Mouse (Mus musculus) inflammation-experienced regulatory T-cells, adult 6 months (primary cell): Measurements from ENCODE around the gene B230118H07Rik. TPM values are rescaled to one million over a fixed set of nuclear protein-coding genes. Genes with fewer than 3 reads are reported as not detected.

ENCODE experiments used
- ATAC-seq: one replicate; pipeline ENCODE4 v1.8.0; 2017
- polyA plus RNA-seq, 3 experiments: library from polyadenylated mRNA; unstranded; fragments of 100-300 nt; shearing (Covaris generic); gene quantifications; one replicate each; pipeline ENCODE4 v1.2.1; 2017

Gene B230118H07Rik
- polyA plus RNA-seq, 3 experiments from 2014 or later = 0.59 to 0.79 TPM; not detected in 1

- ATAC-seq = no peak
Observed at GRCm38 (mm10) chr2:101638979-101639839, 10.1 kb downstream of the B230118H07Rik start.

DNA sequence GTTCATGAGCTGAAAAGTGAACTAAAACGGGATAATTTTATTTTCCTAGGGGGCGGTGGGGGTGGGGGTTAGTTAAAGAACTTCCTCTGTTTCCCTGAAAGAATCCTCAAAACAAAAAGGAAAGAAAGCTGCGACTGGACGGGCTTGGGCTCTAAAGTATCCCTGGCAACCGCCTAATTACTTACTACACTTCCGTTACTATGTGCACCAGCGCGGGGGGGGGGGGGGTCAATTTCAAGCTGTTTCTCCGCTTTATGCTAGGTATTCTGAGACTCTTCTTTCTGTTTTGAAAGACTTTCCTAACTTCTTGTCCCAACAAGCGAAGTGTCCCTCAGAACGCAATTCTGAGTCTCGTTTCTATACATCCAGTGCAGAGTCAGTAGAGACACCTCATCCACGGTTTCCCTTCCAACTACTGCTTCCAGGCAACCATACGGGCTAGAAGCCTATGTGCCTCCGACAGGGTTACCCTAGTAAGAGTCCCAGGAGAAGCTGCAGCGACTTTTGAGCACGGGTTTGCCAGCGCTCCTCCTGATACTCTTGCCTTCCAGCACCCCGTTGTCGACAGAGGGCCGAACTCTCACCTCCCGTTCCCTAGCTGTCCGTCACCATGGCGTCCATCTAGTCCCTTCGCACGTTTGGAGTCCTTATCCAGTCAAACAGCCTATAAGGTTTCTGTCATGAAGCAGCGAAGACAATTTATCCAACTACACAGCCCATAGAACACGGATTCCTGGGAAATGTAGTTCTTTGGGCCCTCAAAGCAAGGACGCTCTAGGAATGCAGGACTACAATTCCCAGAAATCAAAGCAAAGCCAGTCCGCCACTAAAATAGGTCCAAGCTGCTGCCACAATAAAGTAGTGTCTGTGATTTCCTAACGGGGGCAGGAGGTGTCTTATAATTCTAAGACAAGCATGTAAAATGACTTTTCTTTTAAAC, 20.8 kb downstream of the B230118H07Rik start:
- peak; percentile 83 for ATAC-seq

DNA sequence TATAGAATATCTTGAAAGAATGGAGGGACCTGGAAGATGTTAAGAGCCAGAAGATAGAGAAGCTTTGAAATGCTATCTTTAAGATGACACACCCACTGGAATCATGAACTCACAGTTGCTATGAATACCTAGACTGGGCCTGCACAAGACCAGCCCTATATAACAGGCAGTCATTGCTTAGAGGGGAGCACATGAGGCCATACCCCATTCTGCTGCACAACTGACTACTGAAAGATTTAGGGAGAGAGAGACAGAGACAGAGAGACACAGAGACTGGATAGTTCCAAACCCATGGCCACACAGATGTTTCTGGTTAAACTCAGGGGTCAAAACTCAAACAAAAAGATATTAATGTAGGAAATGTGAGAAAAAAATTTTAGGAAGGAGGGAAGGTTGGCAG, 22.1 kb downstream of the B230118H07Rik start:
- ATAC-seq = no peak

- ATAC-seq = no peak
Observed at GRCm38 (mm10) chr2:101624526-101624925, 24.8 kb downstream of the B230118H07Rik start, which contains the start of gene Rag2. Rag2 (plus strand) TSS chr2:101624718.

GRCm38 (mm10) chr2:101624011-101624410, 25.3 kb downstream of the B230118H07Rik start:
- no peak for ATAC-seq

- no peak for ATAC-seq
Observed at GRCm38 (mm10) chr2:101623042-101623441, 26.3 kb downstream of the B230118H07Rik start.

GRCm38 (mm10) chr2:101621611-101622010, 27.7 kb downstream of the B230118H07Rik start:
- ATAC-seq = no peak

DNA sequence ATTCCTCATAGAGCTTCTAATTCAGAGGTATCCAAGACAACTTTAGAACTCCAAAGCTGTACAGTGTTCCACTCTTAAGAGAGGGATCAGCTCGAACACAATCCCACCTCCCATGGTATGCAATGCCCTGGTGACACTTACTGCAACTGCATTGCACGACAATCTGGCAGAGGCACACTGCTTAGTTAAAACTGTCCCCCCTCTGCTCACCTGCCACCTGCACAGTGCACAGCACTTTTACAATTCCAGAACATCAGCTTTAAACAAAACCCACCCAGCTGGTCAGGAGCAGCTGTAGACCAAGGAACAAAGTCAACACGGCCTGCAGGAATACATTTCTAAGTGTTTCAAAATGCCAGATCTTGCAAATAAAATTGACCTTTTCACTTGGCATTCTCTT, 28.4 kb downstream of the B230118H07Rik start:
- no peak for ATAC-seq

- ATAC-seq = no peak
Observed at GRCm38 (mm10) chr2:101618373-101618772, 31.0 kb downstream of the B230118H07Rik start.

- peak; percentile 87 for ATAC-seq
Observed at GRCm38 (mm10) chr2:101615464-101616305, 33.6 kb downstream of the B230118H07Rik start.

- ATAC-seq = no peak
Observed at GRCm38 (mm10) chr2:101610861-101611260, 38.5 kb downstream of the B230118H07Rik start.

- no peak for ATAC-seq
Observed at GRCm38 (mm10) chr2:101608232-101608894, 41.0 kb downstream of the B230118H07Rik start.

DNA sequence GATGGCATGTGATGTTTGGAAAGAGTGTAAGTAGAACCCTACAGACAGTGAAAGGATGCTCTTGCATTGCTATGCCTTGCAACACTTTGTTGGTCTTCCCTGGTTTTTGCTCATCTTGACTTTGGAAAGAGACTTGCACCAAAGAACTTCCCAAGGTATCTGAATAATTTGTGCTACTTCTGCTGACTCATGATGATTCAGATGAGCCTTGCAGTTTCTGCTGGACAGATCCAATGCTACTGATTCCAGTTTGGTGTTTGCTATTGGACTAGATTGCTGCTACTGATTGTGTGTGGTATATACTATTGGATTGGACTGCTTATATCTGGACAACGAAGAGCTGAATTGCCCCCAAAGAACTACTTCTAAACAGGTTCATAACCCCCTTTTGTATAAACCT, 46.2 kb downstream of the B230118H07Rik start:
- no peak for ATAC-seq

GRCm38 (mm10) chr2:101600703-101601102, 48.6 kb downstream of the B230118H07Rik start:
- no peak for ATAC-seq

- ATAC-seq = no peak
Observed at GRCm38 (mm10) chr2:101598190-101599181, 50.8 kb downstream of the B230118H07Rik start.

DNA sequence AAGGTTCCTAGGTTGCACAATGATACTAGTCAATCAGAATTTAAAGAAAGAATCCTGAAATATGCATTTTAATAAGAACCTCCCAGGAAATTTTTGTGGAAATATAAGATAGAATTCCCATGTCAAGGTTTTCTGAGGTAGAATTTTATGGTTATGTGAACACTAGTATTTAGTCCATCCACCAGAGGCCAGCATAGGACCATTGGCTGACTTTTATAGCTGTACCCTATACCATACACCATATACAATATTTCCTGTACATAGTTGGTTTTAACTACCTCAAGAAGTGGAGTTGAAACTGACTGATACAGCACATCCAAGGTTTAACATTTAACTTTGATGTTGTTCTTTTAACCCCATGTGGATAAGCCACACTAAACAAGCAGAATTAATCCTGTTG, 52.1 kb downstream of the B230118H07Rik start:
- ATAC-seq = no peak

DNA sequence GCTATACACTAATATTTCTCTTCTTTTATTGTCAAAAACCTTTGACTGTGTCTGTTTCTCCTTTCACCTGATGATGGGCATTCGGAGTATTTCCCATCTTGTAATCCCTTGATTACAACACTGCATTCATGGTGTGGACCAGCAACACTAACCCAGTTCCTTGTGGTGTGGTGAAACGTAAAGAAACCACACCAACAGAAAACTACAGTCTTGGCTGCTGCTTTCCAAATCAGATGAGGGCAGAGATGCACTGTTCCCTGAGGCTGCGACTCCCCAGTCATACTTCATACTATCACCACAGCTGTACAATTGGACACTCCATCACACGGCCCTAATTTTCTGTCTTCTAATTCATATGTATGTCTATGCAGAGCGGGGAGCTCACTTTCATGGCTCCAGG, 54.7 kb downstream of the B230118H07Rik start:
- ATAC-seq = no peak

DNA sequence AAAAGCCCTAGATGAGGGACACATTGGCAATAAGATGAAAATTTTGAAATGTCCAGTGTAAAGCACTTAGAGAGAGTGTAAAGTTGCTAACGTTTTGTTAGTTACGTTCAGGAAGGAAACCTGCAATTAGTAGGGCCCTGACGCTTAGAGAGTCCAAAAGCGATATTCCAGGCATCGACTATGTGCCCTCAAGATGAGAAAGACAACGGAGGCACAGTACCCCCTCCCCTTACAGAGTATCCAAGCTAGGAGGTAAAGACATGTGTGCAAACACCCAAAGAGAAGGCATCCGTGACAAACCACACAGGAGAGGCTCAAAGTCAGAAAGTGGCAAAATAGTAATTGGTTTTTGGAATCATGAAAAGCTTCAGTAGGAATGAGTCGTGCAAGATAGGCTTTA, 56.4 kb downstream of the B230118H07Rik start:
- ATAC-seq = no peak

DNA sequence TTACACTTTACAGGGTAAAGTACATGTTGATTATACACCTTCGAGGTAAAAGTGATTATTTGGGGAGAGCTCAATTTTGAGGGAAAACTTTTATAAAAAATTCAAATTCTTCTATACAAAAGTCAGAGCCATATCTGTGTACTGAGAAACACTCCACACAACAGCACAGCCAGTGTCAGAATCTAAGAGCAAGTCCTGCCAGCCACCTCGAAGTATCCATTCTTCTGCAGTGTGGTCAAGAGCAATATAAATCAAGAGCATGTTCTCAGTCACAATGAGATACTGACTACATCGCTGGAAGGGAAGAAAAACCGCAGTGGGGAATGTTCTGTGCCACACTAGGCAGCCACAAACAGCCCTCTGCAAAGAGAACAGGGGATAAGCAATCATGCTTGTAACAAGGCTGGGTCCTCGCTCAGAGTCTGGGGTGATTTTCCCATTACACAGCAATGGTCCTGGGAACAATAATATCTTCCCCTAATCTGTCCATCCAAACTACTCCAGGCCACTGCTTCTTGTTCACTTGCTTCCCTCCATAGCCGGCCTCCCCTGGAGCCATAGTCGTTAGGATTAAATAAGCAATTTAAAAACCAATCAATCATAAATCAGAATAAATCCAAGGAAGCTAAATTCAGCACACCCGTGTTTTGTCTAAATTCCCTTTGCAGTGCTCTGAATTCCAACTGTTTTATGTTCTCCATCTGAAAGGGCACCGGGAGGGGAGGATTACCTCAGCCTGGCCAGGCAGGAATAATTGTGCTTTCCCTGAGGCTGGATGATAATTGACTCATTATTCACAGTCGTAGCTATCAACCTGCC, 57.1 kb downstream of the B230118H07Rik start:
- no peak for ATAC-seq
